Mouse (Mus musculus): Measurements from ENCODE around the gene Elane.

Gene Elane

GRCm38 (mm10) chr10:79858416-79859074 lies 27.5 kb upstream of the Elane start:
- DNase-seq (ENCODE audit: low spot score) = no peak

DNA sequence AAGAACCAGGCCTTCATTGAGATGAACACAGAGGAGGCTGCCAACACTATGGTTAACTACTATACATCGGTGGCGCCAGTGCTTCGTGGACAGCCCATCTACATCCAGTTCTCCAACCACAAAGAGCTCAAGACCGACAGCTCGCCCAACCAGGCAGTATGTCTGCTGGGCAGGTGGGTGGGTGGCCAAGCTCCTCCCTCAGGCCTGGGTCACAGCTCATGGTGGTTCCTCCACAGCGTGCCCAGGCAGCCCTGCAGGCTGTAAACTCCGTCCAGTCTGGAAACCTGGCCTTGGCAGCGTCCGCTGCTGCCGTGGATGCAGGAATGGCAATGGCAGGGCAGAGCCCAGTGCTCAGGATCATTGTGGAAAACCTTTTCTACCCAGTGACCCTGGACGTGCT lies 26.9 kb upstream of the Elane start:
- no peak for DNase-seq (ENCODE audit: low spot score)

DNA sequence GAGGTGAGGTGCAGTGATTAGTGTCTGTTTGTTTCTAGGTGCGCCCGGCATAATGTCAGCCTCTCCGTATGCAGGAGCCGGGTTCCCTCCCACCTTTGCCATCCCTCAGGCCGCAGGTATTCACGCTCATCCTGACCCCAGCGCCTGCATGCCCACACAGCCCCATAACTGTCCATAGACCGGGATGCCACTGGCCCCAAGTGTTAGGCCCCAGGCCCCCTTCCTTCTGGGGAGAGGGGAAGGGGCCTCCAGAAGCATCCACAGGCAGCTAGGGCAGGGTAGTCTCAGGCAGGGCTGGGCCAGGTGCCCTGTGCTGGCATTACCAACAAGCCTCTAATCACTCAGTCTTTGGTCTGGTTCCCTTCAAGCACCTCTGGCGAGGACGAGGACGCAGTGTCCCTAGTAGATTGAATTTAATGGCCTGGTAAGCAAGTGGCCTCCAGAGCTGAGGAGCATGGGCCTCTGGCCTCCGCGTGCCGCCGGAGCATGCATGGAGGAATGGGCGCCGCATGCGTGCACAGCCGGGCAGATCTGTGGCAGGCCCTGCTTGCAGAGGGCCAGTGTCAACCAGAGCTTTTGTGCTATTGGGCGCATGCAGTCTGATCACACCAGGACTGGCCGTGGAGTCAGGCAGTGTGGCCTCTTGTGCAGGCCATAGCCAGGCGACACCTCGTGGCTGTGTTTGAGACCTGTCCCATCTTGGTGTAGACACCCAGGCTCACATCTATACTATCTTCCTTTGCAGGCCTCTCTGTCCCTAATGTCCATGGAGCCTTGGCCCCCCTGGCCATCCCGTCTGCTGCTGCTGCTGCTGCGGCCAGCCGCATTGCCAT lies 25.8 kb upstream of the Elane start:
- no peak for DNase-seq (ENCODE audit: low spot score)

- no peak for DNase-seq (ENCODE audit: low spot score)
Measured at GRCm38 (mm10) chr10:79861230-79862048, 24.6 kb upstream of the Elane start.

DNA sequence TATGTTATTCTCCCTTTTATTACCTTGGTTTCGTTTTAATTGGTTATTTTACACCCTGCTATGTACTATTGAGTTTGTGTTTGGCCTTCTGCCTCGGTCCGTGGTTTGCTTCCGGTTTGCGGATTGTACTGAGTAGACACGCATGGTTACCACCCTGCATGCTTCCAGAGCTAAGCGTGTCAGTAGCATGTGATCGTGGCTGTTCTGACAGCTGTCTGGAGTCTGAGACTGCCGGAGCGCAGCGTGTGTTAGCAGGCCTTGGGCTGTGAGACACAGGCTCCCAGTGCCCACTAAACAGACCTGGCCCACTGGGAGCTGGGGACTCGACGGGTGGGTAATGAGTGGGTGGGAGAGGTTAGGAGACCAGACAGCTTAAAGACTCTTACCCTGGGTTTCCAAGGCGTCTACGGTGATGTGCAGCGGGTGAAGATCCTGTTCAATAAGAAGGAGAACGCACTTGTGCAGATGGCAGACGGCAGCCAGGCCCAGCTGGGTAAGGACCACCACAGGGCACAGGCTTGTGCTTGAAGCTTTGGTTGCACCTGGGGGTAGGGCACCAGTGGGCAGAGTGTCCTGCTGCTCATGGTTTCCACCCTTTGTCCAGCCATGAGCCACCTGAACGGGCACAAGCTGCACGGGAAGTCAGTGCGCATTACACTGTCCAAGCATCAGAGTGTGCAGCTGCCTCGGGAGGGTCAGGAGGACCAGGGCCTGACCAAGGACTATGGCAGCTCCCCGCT lies 23.8 kb upstream of the Elane start:
- no peak for DNase-seq (ENCODE audit: low spot score)

- DNase-seq (ENCODE audit: low spot score) = no peak
Measured at GRCm38 (mm10) chr10:79862925-79863324, 23.1 kb upstream of the Elane start.

GRCm38 (mm10) chr10:79864351-79865188 lies 21.5 kb upstream of the Elane start:
- no peak for DNase-seq (ENCODE audit: low spot score)

DNA sequence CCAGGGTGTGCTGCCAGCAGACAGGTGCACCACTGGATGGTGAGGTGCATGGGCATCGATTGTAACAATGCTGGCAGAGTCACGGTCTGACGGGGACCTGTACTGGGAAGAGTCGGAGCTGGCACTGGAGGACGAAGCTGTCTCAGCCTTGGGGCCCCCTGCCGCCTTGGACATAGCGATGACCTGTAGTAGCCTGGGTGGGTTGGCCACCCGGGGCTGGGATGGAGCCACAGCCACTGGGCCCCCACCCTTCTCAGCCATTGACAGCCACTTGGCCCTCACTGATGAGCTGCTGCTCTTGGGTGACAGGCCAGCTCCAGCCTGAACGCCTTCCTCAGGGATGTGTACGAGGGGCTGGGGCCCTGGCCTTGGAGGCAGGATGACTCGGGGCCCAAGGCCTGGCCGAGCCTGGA lies 20.9 kb upstream of the Elane start:
- no peak for DNase-seq (ENCODE audit: low spot score)

GRCm38 (mm10) chr10:79865801-79866295 lies 20.2 kb upstream of the Elane start:
- DNase-seq (ENCODE audit: low spot score) = no peak

DNA sequence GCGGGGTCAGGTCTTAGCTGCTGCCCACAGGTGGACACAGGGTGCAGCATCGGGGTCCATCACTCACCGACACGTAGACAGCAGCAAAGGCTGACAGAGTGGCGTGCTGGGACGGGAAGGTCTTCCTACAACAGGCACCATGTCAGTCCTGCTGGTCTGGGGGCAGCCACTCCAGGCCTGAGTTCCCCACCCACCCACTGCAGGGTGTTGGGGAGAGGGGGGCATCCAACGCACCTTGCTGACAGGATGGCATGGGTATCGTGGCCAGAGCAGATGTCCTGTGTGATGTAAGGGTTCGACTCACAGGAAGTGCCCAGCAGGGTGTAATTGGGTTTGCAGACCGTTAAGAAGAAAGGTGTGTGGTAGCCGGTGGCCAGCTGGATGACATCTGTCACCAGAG lies 19.4 kb upstream of the Elane start:
- no peak for DNase-seq (ENCODE audit: low spot score)

DNA sequence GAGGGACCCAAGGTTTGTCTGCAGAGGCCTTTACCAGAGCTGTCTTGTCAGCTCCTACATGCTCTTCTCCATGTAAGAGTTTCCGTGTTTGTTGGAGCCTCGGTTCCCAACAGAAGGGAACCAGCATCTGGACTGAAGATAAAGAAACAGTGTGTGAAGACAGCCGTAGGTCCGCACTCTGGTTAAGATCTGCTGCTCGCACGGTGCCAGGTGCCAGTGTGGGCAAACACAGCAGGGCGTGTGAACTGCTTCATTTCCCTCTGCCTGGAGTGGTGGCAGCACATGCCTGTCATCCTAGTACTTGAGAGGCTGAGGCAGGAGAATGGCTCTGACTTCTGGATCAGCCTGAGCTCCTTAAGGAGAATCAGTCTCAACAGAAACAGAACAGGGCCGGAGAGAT lies 14.2 kb upstream of the Elane start:
- no peak for DNase-seq (ENCODE audit: low spot score)

GRCm38 (mm10) chr10:79872862-79873261 lies 13.2 kb upstream of the Elane start:
- no peak for DNase-seq (ENCODE audit: low spot score)

GRCm38 (mm10) chr10:79873313-79873712 lies 12.7 kb upstream of the Elane start:
- no peak for DNase-seq (ENCODE audit: low spot score)

- DNase-seq (ENCODE audit: low spot score) = no peak
Measured at GRCm38 (mm10) chr10:79873715-79874289, 12.2 kb upstream of the Elane start.

DNA sequence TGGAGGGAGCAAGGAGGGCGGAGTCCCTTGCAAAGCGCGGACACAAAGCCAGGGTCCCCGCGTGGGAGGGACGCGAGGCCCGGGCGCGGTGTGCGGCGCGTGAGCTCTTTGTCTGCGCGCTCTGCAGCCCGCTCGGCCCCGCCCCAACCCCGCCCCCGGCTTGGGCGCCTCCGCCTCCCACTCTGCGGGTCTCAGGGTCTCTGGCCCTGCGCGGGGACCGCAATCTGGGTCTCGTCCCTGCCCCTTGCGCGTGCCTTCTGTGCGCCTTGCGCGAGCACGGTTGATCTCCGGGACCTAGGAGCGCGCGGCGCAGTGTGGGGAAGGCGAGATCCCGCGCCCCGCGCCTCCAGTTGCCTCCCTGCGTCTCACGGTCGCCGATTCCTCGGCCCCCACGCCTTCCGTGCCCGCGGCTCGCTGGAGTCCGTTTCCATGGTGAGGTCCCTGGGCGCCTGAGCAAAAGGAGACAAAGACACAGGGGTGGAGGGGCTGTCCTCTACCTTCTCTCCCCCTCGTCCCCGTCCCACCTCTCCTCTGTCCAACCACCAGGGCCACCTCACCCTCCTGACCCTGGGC lies 11.7 kb upstream of the Elane start, which contains the start of the genes Prtn3 and Plppr3:
Gene Prtn3, plus strand, starts transcription at position 187 of the 573 bp plus-strand sequence.
Gene Plppr3, minus strand, starts transcription at position 345 of the 573 bp plus-strand sequence.
- DNase-seq (ENCODE audit: low spot score) = no peak

DNA sequence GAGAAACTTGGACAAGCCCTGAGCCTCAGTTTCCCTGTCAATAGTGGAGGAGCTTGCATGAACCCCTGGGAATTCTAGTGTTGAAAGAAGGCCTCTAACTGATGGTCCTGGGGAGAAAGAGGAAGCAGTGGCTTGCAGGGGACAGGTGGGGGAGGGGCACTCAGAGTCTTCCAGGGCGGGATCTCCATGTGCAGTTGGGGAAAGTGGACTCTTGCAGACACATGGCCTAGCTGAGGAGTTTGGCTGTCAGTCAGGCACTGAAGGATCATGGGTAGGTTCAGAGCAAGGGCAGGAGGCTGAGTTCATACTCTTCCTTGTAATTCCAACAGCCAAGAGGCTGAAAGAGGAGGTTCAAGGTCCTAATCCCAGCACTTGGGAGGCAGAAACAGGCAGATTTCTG lies 8.9 kb upstream of the Elane start:
- DNase-seq (ENCODE audit: low spot score) = no peak

- DNase-seq (ENCODE audit: low spot score) = no peak
Measured at GRCm38 (mm10) chr10:79877757-79878156, 8.3 kb upstream of the Elane start.

GRCm38 (mm10) chr10:79879527-79879926 lies 6.5 kb upstream of the Elane start:
- DNase-seq (ENCODE audit: low spot score) = no peak

DNA sequence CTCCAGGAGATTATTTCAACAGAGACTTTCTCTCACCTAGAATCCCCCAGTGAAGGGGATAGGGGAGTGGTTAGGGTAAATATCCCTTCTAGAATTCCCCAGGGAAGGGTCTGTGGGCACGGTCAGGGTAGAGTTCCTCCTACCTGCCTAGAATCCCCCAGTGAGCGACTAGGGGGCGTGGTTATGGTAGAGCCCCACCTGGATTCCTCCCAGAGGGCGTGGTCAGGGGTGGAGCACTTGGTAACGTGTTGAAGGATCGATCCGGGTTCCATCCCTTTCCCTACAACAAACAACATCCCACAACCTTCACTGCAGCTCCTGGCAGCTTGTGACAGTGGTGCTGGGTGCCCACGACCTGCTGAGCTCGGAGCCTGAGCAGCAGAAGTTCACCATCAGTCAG lies 5.3 kb upstream of the Elane start:
- DNase-seq (ENCODE audit: low spot score) = no peak

DNA sequence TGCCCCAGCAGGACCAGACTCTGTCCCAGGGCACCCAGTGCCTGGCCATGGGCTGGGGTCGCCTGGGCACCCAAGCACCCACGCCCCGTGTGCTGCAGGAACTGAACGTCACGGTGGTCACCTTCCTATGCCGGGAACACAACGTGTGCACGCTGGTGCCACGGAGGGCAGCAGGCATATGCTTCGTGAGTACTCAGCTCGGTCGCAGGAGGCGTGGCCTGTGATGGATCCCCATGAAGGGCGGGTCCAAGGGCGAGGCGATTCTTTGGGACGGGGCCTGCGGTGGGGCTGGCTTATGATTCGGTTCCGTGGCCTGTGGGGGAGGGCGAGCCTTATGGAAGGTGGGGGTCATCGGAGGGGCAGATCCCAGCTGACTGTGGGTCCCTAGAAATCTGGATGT lies 4.1 kb upstream of the Elane start:
- no peak for DNase-seq (ENCODE audit: low spot score)

Data from T-cell, adult 2 months (primary cell).